ENCODE assay signal across 16 mouse cellular contexts in the genomic region with DNA sequence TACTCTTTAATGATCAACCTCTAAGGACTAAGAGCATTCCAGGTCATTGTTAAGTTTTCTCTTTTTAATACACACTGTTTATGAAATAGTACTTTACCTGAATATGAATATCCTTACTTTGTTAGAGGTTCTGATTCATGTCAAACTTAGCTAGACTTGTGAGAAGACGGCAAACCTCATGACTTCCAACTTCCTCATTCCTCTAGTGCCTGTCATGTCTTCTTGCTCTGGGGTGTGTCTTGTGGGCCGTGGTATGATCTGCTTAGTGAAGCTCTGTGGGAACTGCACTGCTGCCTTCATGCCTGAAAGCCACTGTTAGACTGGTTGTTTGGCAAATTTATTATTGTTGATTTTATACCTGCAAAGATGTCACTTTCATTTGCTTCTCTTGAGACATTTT. TPM values are rescaled to one million over a fixed set of nuclear protein-coding genes. Genes with fewer than 3 reads are reported as not detected.
DNase-seq lines count a peak whose midpoint lies in the region; ATAC-seq and TF ChIP-seq lines count a peak whose summit lies in the region.
"Had no signal": no experiment of that assay in that cellular context is flagged by ENCODE, and none has a peak within 500 bp of the region (broad histone marks: within the 10 kb centered on the region; RNA-seq: fewer than 3 reads in every experiment).

No protein-coding gene starts in this region.

- peaks cover 12 to 21% of the 10 kb centered on the region in 2 experiments for H3K36me3 ChIP-seq in MEL (ENCODE audit: control insufficient read depth in 1 of 2, insufficient read depth in 2 of 2, low read length in 2 of 2)

- TF ChIP-seq POLR2A in lung, adult 2 months (IDR thresholded peaks at IDR 0.05; ENCODE audit: borderline replicate concordance, extremely low read depth, low read depth, low read length) = no peak
- no peak for TF ChIP-seq POLR2A in MEL (IDR thresholded peaks at IDR 0.05; ENCODE audit: control insufficient read depth in 1 of 2, insufficient read depth in 1 of 2, low read depth in 1 of 2, low read length in 2 of 2, poor library complexity in 1 of 2)

- TF ChIP-seq CTCF in lung, adult 2 months (IDR thresholded peaks at IDR 0.05; ENCODE audit: insufficient read depth, low read length) = no peak
- no peak for TF ChIP-seq CTCF in MEL (IDR thresholded peaks at IDR 0.05 in 2 of 3, conservative IDR thresholded peaks at IDR 0.05 in 1 of 3; ENCODE audit: control insufficient read depth in 1 of 3, insufficient read depth in 1 of 3, low read depth in 2 of 3, low read length in 3 of 3, poor library complexity in 1 of 3, severe bottlenecking in 1 of 3)

- H3K27ac ChIP-seq in MEL (ENCODE audit: control insufficient read depth, low read depth, low read length) = no peak overlapping the region
- H3K27ac ChIP-seq: hindbrain, embryonic 12.5 days; limb, embryonic 15.5 days had no signal

- no peaks in the 10 kb centered on the region; the same call in 1 of the 2 replicates for H3K4me1 ChIP-seq in lung, adult 2 months (ENCODE audit: control insufficient read depth, insufficient read depth, low read length)
- H3K4me1 ChIP-seq in MEL (ENCODE audit: control insufficient read depth in 1 of 2, insufficient read depth in 2 of 2, low read length in 2 of 2) = peaks cover 4 to 5% of the 10 kb centered on the region in 2 experiments; a peak in 3 of 4 replicates
- H3K4me1 ChIP-seq: hindbrain, embryonic 12.5 days; limb, embryonic 15.5 days had no signal

- no peak overlapping the region for H3K4me3 ChIP-seq in lung, adult 2 months (replicated peaks; ENCODE audit: extremely low read depth, low read depth, low read length)
- no peak overlapping the region for H3K4me3 ChIP-seq in MEL (ENCODE audit: control insufficient read depth in 1 of 2, insufficient read depth in 1 of 2, low read depth in 2 of 2, low read length in 2 of 2)
- H3K4me3 ChIP-seq: hindbrain, embryonic 12.5 days; limb, embryonic 15.5 days had no signal

- H3K79me2 ChIP-seq in MEL (ENCODE audit: control insufficient read depth, insufficient read depth, low read length, poor library complexity) = no peaks in the 10 kb centered on the region

- no peaks in the 10 kb centered on the region for H3K27me3 ChIP-seq in MEL (ENCODE audit: control insufficient read depth in 1 of 2, insufficient read depth in 2 of 2, low read length in 2 of 2)
- H3K27me3 ChIP-seq: hindbrain, embryonic 12.5 days; limb, embryonic 15.5 days had no signal

- peak; percentile 40 for DNase-seq in lung, postnatal 36 days
- DNase-seq in lung, adult 2 months = no peak
- DNase-seq in MEL (ENCODE audit: low read depth, low spot score) = peak; percentile 87
- no peak for DNase-seq in adrenal gland, postnatal 10 days
- no peak for DNase-seq in left cerebral cortex, postnatal 25 days (ENCODE audit: low spot score in 2 of 2)
- no peak for DNase-seq in ovary, postnatal 36 days (ENCODE audit: low spot score)
- DNase-seq: cerebellum, adult 9-10 months; kidney, postnatal 14 days; thymus, adult 2 months had no signal

- no peak overlapping the region for H3K9ac ChIP-seq in MEL (ENCODE audit: control insufficient read depth, low read depth, low read length, poor library complexity, severe bottlenecking)
- H3K9ac ChIP-seq: hindbrain, embryonic 12.5 days; limb, embryonic 15.5 days had no signal

- intact Hi-C loops in left cerebral cortex, postnatal 25 days (cut with DNase I) = no loop called here

- no peaks in the 10 kb centered on the region for H3K9me3 ChIP-seq in MEL (replicated peaks; ENCODE audit: insufficient read depth, low read length)
- H3K9me3 ChIP-seq: hindbrain, embryonic 12.5 days; limb, embryonic 15.5 days had no signal

- WGBS in lung, adult 2 months = 55% methylated on average over 2 of the region's 2 CpGs

- TF ChIP-seq EP300 in MEL (IDR thresholded peaks at IDR 0.05; ENCODE audit: low read depth in 1 of 2, low read length in 2 of 2) = no peak

- ATAC-seq in hematopoietic stem cell, adult 5-6 weeks (replicated peaks in 1 of 2; ENCODE audit: insufficient read depth in 1 of 2, low FRiP score in 2 of 2, low TSS enrichment in 1 of 2, low read depth in 1 of 2, poor library complexity in 2 of 2, severe bottlenecking in 2 of 2) = peak; percentile 60 to 76
- peak; percentile 80 for ATAC-seq in neutrophil, adult 5-6 weeks (ENCODE audit: extremely low read depth, insufficient number of reproducible peaks, low FRiP score, poor library complexity, severe bottlenecking)
- ATAC-seq: CD4-positive, CD25-positive, alpha-beta regulatory T cell, adult 4 months; inflammation-experienced regulatory T-cells, adult 6 months; midbrain, embryonic 16.5 days had no signal

- no peak for TF ChIP-seq RAD21 in MEL (IDR thresholded peaks at IDR 0.05; ENCODE audit: low read depth, low read length)

TF ChIP-seq in MEL, 35 proteins besides CTCF, POLR2A, EP300 and RAD21:
- TF ChIP-seq SIN3A (IDR thresholded peaks at IDR 0.05; ENCODE audit: low read length) (peak; percentile 44; the same call in 1 of the 2 replicates), MXI1 (IDR thresholded peaks at IDR 0.05; ENCODE audit: low read depth, low read length) (peak; percentile 78), MYC (IDR thresholded peaks at IDR 0.05; ENCODE audit: low read depth, low read length) (0 out of 2 replicates have a peak, but pooled peaks have one; percentile 60), CHD2 (IDR thresholded peaks at IDR 0.05; ENCODE audit: low read length) (no peak)

RNA-seq across cellular contexts. Expression of a gene that starts 15.2 kb away (rescaled TPM):
- 107 and 124 TPM in 2 replicates for polyA plus RNA-seq in lung, adult 2 months (2012; rRNA removed)
- 530 and 612 TPM in 2 replicates for total RNA-seq in MEL (2012; rRNA removed)
- 100 to 1,000 TPM in 1 of 2 experiments, not detected in 1; 126 TPM for polyA plus RNA-seq in MEL (2012; ENCODE audit: insufficient read depth in 1 of 2, insufficient read length in 2 of 2, low read depth in 1 of 2, low replicate concordance in 2 of 2, missing spikeins in 1 of 2)
- total RNA-seq in hematopoietic stem cell, adult 5-6 weeks (2017) = 148 and 155 TPM in 2 replicates
- 40.9 and 60.4 TPM in 2 replicates for total RNA-seq in neutrophil, adult 5-6 weeks (2017)
- total RNA-seq in adrenal gland, postnatal 10 days (2021) = 100 to 1,000 TPM; 550 to 566 TPM
- total RNA-seq in left cerebral cortex, postnatal 25 days (2021) = 10 to 100 TPM; 63.4 to 79.0 TPM

RNA-seq across cellular contexts. Expression of a gene that starts 27.2 kb away (rescaled TPM):
- 8.2 and 8.5 TPM in 2 replicates for polyA plus RNA-seq in lung, adult 2 months (2012; rRNA removed)
- 673 and 732 TPM in 2 replicates for total RNA-seq in MEL (2012; rRNA removed)
- polyA plus RNA-seq in MEL (2012; ENCODE audit: insufficient read depth in 1 of 2, insufficient read length in 2 of 2, low read depth in 1 of 2, low replicate concordance in 2 of 2, missing spikeins in 1 of 2) = 100 to 1,000 TPM in 1 of 2 experiments, not detected in 1; 760 TPM
- total RNA-seq in hematopoietic stem cell, adult 5-6 weeks (2017) = not detected in 2 replicates
- 5.3 and 10.9 TPM in 2 replicates for total RNA-seq in neutrophil, adult 5-6 weeks (2017)
- total RNA-seq in adrenal gland, postnatal 10 days (2021) = 10 to 100 TPM; 64.2 to 75.0 TPM
- 100 to 1,000 TPM; 106 to 109 TPM for total RNA-seq in left cerebral cortex, postnatal 25 days (2021)

RNA-seq across cellular contexts. Expression of a gene that starts 27.4 kb away (rescaled TPM):
- 42.7 and 73.7 TPM in 2 replicates for polyA plus RNA-seq in lung, adult 2 months (2012; rRNA removed)
- 210 and 253 TPM in 2 replicates for total RNA-seq in MEL (2012; rRNA removed)
- 100 to 1,000 TPM in 1 of 2 experiments, not detected in 1; 131 TPM for polyA plus RNA-seq in MEL (2012; ENCODE audit: insufficient read depth in 1 of 2, insufficient read length in 2 of 2, low read depth in 1 of 2, low replicate concordance in 2 of 2, missing spikeins in 1 of 2)
- total RNA-seq in hematopoietic stem cell, adult 5-6 weeks (2017) = 101 and 180 TPM in 2 replicates
- total RNA-seq in neutrophil, adult 5-6 weeks (2017) = 10.5 and 22.0 TPM in 2 replicates
- 10 to 100 TPM; 42.4 to 49.2 TPM for total RNA-seq in adrenal gland, postnatal 10 days (2021)
- total RNA-seq in left cerebral cortex, postnatal 25 days (2021) = 100 to 1,000 TPM; 119 TPM

RNA-seq across cellular contexts. Expression of a gene that starts 55.0 kb away (rescaled TPM):
- 23.1 and 33.9 TPM in 2 replicates for polyA plus RNA-seq in lung, adult 2 months (2012; rRNA removed)
- 19.1 and 20.6 TPM in 2 replicates for total RNA-seq in MEL (2012; rRNA removed)
- polyA plus RNA-seq in MEL (2012; ENCODE audit: insufficient read depth in 1 of 2, insufficient read length in 2 of 2, low read depth in 1 of 2, low replicate concordance in 2 of 2, missing spikeins in 1 of 2) = 100 to 1,000 TPM in 1 of 2 experiments, 10 to 100 TPM in 1; 18.9 to 279 TPM
- total RNA-seq in hematopoietic stem cell, adult 5-6 weeks (2017) = 106 and 115 TPM in 2 replicates
- 180 and 187 TPM in 2 replicates for total RNA-seq in neutrophil, adult 5-6 weeks (2017)
- 100 to 1,000 TPM; 107 to 125 TPM for total RNA-seq in adrenal gland, postnatal 10 days (2021)
- 100 to 1,000 TPM; 272 to 282 TPM for total RNA-seq in left cerebral cortex, postnatal 25 days (2021)

RNA-seq across cellular contexts. Expression of a gene that starts 55.3 kb away (rescaled TPM):
- polyA plus RNA-seq in lung, adult 2 months (2012; rRNA removed) = 2.7 and 4.8 TPM in 2 replicates
- 43.0 and 45.5 TPM in 2 replicates for total RNA-seq in MEL (2012; rRNA removed)
- 1,000 to 10,000 TPM in 1 of 2 experiments, 10 to 100 TPM in 1; 51.8 to 3,192 TPM for polyA plus RNA-seq in MEL (2012; ENCODE audit: insufficient read depth in 1 of 2, insufficient read length in 2 of 2, low read depth in 1 of 2, low replicate concordance in 2 of 2, missing spikeins in 1 of 2)
- 71.3 and 71.7 TPM in 2 replicates for total RNA-seq in hematopoietic stem cell, adult 5-6 weeks (2017)
- 59.0 and 68.0 TPM in 2 replicates for total RNA-seq in neutrophil, adult 5-6 weeks (2017)
- total RNA-seq in adrenal gland, postnatal 10 days (2021) = 10 to 100 TPM; 40.5 to 50.0 TPM
- total RNA-seq in left cerebral cortex, postnatal 25 days (2021) = 10 to 100 TPM; 28.1 to 34.1 TPM

Comparison
In these comparisons a context has a peak if more than half of its experiments do, and no peak if none do; other contexts are left out.
1. DNase-seq: peak in lung, postnatal 36 days (single experiment) and MEL (single experiment); none in lung, adult 2 months (single experiment), adrenal gland, postnatal 10 days (single experiment), left cerebral cortex, postnatal 25 days (0 of 2) and ovary, postnatal 36 days (single experiment).